Mouse (Mus musculus) gonadal fat pad, adult 2 months (tissue): ENCODE measurements at regions not wholly inside any gene's neighbourhood (a gene's known extent, or its start where the extent isn't known, plus 50 kb on each side); places are given as distances from the start of the nearest gene placed in this dataset.

Experiments used
- DNase-seq: peaks from one replicate; pipeline ENCODE4 v3.0.0-alpha.2; 2012; ENCODE audit warnings: low read depth

DNA sequence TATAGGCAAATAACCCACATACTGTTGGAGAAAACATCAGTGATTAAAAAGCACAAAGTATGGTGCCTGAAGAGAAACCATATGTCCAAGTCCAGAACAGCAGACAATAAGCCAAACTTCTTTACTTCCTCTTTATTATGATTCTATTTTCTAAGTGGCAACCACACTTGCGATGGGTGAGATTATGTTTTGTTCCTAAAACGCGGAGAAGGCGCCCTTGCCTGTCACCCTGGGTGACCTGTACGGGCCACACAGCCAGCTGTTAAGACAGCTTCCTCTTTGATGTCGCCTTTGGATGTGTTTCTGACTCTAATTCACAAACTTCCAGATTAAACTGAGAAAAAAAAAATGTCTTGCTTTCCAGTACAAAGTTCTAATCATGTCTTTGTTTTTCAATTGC, 83.9 kb upstream of the Sgip1 start:
- DNase-seq = no peak

DNA sequence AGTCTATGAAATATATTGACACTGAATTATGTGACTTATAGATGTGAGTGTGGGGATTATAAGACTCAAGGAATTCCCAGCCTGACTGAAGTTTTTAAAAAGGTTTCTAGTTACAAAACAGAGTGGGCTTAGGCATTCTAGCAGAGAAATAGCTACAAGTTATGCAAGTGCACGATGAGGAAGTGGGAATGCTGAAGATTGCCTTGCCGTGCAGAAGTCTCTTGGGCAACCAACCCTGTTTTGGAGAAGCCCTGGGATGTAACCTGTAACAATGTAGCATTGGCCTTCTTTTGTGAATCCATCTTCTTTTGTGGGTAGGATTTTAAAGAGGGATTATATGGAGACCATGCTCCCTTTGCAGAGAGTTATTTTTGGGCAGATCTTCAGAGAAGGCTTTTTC, 82.5 kb upstream of the Sgip1 start:
- DNase-seq = no peak

DNA sequence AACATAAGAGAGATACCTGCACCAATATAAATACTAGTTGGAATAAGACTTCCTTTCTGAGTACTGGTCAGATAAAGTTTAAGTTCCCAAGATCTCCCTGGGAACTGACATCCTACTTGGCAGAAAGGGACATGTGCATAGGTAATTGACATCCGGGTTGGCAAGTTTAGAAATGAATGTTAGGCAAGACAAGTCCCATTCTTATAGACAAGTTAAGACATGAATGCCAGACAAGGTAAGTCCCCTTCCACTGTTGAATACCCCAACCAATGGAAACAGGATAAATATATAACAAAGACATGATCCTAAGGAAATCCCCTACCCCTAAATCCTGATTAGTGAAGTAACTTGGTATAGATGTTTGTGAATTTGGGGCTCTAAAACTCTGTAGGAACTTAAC, 77.5 kb upstream of the Sgip1 start:
- DNase-seq = peak; percentile 27

DNA sequence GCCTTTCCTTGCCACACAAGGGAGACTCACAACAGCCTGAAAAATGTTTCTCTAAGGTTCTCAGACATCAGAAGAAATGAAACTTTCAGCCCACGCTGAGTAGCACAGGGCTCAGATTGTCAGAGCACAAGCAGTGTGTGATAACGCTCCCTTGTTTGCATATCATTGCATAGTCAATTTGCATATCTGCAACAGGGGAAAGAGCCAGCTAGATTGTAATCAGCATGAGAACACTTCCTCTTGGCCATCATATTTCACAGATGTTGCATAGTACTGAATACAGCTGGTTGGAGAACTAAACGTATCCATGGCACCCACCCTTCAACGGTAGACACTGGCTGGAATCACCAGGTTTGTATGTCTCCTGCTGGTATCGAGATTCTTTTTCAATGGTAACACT, 58.9 kb upstream of the Sgip1 start:
- DNase-seq = no peak

DNA sequence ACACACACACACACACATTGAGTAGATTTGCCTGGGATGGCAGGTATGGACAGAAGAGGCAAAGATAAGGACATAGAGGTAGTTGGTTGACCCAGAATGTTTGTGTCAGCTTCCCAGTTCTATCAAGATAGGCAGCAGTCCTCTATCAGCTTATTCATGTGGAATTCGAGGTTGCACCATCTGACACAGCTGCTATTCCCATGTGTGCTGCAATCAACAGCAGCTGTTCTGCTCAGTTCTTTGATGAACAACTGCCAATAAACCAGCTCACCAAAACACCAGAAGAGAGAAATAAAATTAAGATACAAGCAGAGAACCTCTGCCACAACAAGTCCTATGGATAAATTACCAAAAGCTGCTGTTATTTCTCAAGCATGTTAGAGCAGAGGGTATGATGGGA, 56.1 kb upstream of the Sgip1 start:
- no peak for DNase-seq

DNA sequence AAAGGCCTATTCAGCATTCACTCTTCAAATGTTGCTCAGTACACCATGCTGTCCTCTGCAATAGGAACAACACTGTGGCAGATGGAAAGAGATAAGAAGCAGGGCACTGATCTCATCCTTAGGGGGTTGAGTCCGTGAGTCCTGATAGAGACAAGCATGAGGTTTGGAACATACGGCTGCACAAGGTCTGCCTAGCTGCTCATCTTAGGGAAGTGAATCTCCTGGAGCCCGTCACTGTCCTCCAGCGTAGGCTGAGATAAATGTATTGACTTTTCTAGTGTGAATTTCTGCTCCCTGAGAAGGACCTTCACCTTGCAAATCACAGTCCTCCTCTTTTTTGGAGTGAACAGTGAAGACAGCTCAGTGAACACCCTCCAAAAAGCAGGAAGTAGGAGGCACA, 52.7 kb upstream of the Sgip1 start:
- DNase-seq = no peak
